Mouse (Mus musculus): Measurements from ENCODE around the gene Slc38a6.

The Slc38a6 gene

GRCm38 (mm10) chr12:73324742-73325141 is 38.2 kb downstream of the Slc38a6 start:
- no peak for DNase-seq

GRCm38 (mm10) chr12:73325181-73325580 is 38.6 kb downstream of the Slc38a6 start:
- no peak for DNase-seq

- no peak for DNase-seq
Measured at GRCm38 (mm10) chr12:73325617-73326016, 39.0 kb downstream of the Slc38a6 start.

GRCm38 (mm10) chr12:73327381-73327780 is 40.8 kb downstream of the Slc38a6 start:
- DNase-seq, result no peak

GRCm38 (mm10) chr12:73328448-73329167 is 42.0 kb downstream of the Slc38a6 start:
- DNase-seq, result no peak

DNA sequence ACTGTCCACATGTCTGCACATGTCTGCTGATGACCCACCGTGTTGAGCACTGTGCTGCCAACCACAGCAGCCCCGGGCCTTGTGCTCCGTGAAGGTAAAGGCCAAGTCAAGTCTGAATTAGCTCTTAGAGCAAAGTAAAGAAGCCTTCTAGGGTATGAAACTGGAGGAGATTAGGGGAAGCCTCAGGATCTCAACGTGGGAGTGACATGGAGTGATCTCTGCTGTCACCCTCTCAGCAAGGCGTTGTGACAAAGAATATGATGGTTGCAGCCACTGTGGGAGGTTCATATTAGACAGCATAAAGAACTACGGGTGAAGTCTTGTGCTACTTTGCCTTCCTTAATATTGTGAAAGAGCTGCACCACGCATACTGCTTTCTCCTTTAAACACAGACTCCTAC is 43.7 kb downstream of the Slc38a6 start:
- no peak for DNase-seq

GRCm38 (mm10) chr12:73332701-73333100 is 46.1 kb downstream of the Slc38a6 start:
- no peak for DNase-seq

DNA sequence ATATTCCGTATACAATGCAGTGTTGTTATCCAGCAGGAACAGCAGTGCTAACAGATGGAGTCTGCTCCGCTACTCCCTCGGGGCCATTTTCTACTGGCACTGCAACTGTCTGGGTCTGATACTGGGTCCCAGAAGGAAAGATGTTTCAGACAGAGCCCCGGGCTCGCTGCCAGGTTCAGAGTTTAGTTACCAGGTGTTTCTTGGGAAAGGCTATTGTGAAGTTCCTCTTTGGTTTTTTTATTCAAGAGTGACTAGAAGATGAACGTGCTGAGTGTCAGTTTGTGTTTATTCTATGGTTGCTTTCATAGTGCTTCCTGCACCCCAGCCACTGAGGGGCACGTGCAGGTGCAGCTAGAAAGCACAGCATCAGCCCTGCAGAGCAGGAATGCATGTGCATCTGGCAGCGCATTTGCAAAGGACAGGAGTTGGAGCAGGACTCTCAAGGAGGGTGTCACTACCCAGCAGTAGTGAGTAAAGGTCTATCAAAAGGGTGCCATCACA is 47.5 kb downstream of the Slc38a6 start:
- no peak for DNase-seq

- no peak for DNase-seq
Measured at GRCm38 (mm10) chr12:73337127-73337526, 50.5 kb downstream of the Slc38a6 start.

DNA sequence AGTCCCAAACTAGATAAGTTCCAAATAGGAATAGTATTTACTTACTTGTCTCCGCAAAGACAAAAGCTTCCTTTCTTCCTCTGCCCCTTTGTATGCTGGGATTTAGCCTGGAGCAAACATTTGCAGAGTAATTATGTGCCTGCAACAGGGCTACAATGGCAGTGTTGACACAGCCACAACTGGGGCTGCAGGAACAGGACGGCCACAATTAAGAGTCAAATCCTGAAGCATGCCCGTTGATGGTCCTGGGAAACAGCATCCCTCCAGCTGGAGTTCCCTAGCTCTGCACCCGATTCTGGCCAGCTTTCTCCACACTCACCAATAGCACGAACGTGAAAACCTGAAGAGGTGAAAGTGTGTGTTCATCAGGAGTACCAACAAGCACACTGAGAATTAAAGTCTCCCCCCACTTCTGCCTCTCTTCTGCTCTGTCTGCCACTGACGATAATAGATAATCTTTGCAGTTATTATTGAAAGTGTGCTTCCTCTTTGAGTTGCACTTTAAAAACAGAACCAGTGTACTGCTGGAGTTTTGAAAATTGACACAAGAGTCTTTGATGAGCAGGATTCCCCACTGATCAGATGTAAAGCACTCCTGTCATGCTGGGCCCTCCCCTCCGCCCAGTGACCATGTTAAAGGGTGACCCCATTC is 54.2 kb downstream of the Slc38a6 start:
- DNase-seq, result no peak

DNA sequence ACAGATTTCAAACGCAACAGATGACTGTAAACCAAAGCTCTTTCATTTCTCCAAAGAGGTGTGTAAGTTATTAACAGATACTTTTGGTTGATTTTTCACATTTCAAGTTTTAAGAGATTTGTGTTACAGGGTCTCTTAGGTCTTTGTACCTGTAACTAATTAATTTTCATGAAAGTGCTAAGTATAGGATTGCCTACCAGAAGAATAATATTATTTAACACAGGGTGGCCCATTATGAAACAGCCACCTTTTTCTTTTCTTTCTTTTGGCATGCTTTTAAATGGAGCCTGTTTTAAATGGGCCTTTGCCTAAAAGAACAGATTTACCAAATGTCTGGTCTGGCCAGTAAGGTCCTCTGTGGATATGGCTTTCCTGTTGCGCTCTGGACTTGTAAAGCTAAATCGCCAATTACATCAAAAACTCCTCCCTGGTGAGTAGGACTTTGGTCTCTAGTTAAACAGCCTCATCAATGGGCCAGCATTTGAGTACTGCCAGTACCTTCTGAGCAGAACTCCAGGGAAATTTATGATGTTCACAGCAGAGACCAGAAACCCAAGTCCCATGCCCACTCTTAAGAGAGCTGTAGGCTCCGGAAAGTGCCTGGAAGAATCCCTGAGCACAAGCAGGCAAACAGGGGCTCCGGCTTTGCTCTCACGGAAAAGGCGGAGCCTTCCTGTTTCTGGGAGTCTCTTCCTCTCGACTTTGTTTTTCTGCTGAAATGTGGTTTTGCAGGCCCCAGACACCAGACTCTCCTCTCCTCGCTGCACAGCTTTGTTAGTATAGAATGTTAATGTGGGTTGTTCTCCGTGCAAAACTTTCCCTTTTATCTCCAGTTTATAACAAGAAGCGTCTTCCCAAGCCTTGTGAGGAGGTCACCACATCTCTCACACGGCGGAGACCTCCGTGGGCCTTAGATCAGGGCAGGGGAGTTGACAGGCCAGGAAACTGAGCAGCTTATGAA is 55.4 kb downstream of the Slc38a6 start:
- DNase-seq, result peak; percentile 32

GRCm38 (mm10) chr12:73344300-73344699 is 57.7 kb downstream of the Slc38a6 start:
- no peak for DNase-seq

DNA sequence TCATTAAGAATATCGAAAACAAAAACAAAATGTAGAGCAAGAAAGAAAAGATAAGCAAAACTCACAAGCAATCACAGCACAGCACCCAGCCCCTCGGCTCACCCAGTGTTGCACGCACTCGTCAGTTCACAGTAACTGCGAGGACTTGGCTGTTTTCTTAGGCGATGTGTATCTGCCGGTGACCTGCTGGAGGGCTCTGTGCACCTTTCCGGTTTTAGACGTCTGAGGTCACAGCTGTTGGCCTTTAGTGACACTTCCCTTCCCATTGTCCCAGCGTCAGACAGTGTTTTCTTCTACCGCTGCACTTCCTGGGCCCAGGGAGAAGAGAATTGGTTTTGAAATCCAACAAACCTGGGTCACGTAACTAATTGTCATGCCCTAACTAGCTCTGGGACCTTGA is 58.6 kb downstream of the Slc38a6 start:
- DNase-seq, result no peak

GRCm38 (mm10) chr12:73347202-73347601 is 60.6 kb downstream of the Slc38a6 start:
- no peak for DNase-seq

- no peak for DNase-seq
Measured at GRCm38 (mm10) chr12:73350466-73350865, 63.9 kb downstream of the Slc38a6 start.

GRCm38 (mm10) chr12:73350982-73351381 is 64.4 kb downstream of the Slc38a6 start:
- DNase-seq, result no peak

- DNase-seq, result no peak
Measured at GRCm38 (mm10) chr12:73351746-73352145, 65.2 kb downstream of the Slc38a6 start.

- peak; percentile 81 for DNase-seq
Measured at GRCm38 (mm10) chr12:73353362-73353761, 66.8 kb downstream of the Slc38a6 start.

DNA sequence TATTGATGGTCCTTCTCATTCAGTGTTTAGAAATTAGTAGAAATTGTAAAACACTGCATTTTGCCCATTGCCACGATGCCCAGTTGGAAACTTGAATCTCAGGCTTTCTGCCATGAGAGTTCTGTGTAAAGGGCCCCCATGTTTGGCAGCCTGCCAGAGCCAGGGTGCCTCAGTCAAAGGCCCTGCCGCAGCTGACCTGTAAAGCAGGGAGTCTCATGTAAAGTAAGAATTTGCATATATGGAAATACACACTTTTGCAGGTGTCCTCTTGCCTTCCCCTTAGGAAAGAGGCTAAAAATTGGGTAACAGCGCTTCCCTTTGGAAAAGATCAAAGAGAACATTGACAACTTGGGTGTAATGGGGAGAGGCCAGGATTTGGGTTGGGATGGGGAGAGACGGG is 67.9 kb downstream of the Slc38a6 start:
- DNase-seq, result no peak

GRCm38 (mm10) chr12:73355084-73355775 is 68.7 kb downstream of the Slc38a6 start:
- no peak for DNase-seq

DNA sequence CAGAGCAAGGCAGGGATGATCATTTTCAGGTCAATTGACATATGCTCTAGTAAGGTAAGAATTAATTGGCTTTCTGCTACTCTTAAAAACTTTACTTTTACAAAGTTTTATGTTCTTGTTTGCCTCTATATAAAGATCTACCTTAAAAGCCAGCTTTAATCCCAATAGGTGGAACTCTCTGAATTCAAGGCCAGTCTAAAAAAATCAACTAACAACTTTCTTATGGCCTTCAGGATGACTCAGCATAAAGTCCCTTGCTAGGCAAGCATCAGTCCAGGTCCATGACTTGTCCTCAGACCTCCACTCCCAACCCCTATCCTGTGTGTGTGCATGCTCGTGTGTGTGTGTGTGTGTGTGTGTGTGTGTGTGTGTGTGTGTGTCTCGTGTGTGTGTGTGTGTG is 70.1 kb downstream of the Slc38a6 start:
- no peak for DNase-seq

DNA sequence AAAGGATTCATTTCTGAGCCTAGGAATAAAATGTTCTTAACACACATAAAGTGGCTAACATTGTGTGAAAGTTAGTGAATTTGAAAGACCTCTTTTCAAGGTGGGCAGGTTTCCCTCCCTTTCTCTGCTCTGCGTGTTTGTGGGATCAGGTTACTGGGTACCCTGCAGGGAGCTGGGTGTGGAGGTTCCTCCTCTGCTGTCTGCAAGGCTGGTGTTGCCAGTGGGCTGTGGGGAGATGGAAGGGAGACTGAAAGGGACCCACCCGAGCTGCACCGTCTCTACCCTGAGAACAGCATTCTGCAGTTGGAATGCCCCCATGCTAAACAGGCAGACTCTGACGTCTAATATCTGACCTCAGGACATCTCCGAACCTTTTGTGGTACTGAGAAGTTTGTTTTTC is 70.7 kb downstream of the Slc38a6 start:
- no peak for DNase-seq

- no peak for DNase-seq
Measured at GRCm38 (mm10) chr12:73357736-73358135, 71.2 kb downstream of the Slc38a6 start.
